Mouse (Mus musculus): ENCODE results near the gene Epb41l1. TPM values are rescaled to one million over a fixed set of nuclear protein-coding genes. Genes with fewer than 3 reads are reported as not detected.

The Epb41l1 gene
- total and polyA plus RNA-seq, 2 experiments from 2014 or later = 10.7 to 259 TPM

DNA sequence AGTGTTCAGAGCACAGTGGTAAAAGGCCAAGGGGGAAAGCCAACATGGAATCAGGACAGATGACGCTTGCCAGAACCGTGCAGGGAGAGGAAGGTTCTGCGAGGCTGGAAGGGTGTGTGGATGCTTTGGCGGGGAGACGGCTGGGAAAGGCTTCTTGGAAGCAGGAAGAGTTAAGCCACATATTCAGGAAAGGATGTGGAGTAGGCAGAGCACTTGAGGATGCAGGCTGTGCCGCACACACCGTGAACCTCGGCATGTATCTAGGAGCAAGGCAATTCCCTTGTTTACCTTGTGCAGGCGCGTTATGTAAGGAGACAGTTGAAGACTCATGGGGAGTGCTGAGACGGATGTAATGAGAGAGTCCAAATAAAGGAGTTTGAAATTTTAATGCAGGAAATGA, 69.5 kb downstream of the Epb41l1 start:
- Histone ChIP-seq H3K27ac (no peak overlapping the region; the same call in 1 of the 2 replicates), H3K27me3 (ENCODE audit: insufficient read depth, low read length) (no peaks in the 10 kb centered on the region), H3K4me3 (ENCODE audit: low read length) (no peak overlapping the region), H3K9me3 (ENCODE audit: low read length) (no peaks in the 10 kb centered on the region), H3K4me2 (ENCODE audit: low read depth, low read length) (no peak overlapping the region), H3K36me3 (ENCODE audit: insufficient read depth, low read length) (peaks cover 2% of the 10 kb centered on the region; the same call in 1 of the 2 replicates), H3K4me1 (ENCODE audit: insufficient read depth, low read length) (peaks cover 5% of the 10 kb centered on the region), H3K9ac (replicated peaks; ENCODE audit: low read length) (no peak overlapping the region)
- ATAC-seq = no peak
- no peak for TF ChIP-seq CTCF (IDR thresholded peaks at IDR 0.05; ENCODE audit: low read depth)
- 64% methylated on average over 11 of the region's 11 CpGs for WGBS
- no peak for DNase-seq (ENCODE audit: low spot score)

DNA sequence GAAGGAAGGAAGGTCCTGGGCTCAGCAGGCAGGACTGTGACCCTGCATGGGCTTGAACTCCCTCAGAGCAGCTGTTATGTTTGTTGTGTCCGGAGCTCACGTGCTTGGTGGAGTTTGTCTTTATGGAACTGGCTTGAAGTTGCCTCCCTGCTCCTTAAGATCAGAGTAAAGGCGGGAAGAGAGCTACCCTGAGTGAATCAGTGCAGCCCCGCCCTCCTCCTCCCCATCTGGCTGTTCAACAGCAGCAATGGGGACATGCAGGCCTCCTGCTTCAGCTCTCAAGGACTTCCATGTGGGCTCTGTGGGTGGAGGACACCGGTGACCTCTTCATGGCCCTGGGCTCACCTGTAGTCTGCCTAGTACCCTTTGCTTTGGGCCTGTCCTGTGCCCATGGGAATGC, 71.1 kb downstream of the Epb41l1 start:
- no peak for DNase-seq (ENCODE audit: low spot score)
- no peaks in the 10 kb centered on the region for H3K9me3 ChIP-seq (ENCODE audit: low read length)

DNA sequence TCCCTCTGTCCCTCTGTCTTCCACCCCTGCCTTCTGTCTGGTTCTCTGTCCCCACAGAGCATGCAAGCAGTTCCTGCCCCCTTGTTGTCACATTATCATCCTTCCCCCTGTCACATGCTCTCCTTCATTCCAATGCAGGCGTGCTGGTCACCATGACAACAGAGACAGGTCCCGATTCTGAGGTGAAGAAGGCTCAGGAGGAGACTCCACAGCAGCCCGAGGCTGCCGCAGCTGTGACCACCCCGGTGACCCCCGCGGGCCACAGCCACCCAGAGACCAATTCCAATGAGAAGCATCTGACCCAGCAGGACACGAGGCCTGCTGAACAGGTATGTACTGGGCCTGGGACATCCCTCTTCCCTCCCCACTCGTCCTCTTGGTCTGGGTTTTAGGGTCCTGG, 73.1 kb downstream of the Epb41l1 start:
- no peak for DNase-seq (ENCODE audit: low spot score)
- Histone ChIP-seq H3K9me3 (ENCODE audit: low read length) (no peaks in the 10 kb centered on the region), H3K27ac (no peak overlapping the region), H3K4me2 (ENCODE audit: low read depth, low read length) (no peak overlapping the region), H3K4me3 (ENCODE audit: low read length) (no peak overlapping the region), H3K27me3 (ENCODE audit: insufficient read depth, low read length) (no peaks in the 10 kb centered on the region), H3K9ac (replicated peaks; ENCODE audit: low read length) (no peak overlapping the region), H3K36me3 (ENCODE audit: insufficient read depth, low read length) (peaks cover 14% of the 10 kb centered on the region; the same call in 1 of the 2 replicates), H3K4me1 (ENCODE audit: insufficient read depth, low read length) (no peaks in the 10 kb centered on the region)
- no peak for ATAC-seq
- TF ChIP-seq CTCF (IDR thresholded peaks at IDR 0.05; ENCODE audit: low read depth) = no peak
- WGBS = 28% methylated on average over 9 of the region's 9 CpGs

More for the DNA sequence above, 71.1 kb downstream of the Epb41l1 start:
- H3K27me3 ChIP-seq (ENCODE audit: insufficient read depth, low read length) = no peaks in the 10 kb centered on the region
- peaks cover 8% of the 10 kb centered on the region; the same call in 1 of the 2 replicates for H3K36me3 ChIP-seq (ENCODE audit: insufficient read depth, low read length)
- no peak overlapping the region for H3K4me3 ChIP-seq (ENCODE audit: low read length)
- H3K4me1 ChIP-seq (ENCODE audit: insufficient read depth, low read length) = peaks cover 5% of the 10 kb centered on the region
- H3K9ac ChIP-seq (replicated peaks; ENCODE audit: low read length) = no peak overlapping the region
- H3K4me2 ChIP-seq (ENCODE audit: low read depth, low read length) = no peak overlapping the region
- TF ChIP-seq CTCF (IDR thresholded peaks at IDR 0.05; ENCODE audit: low read depth) = no peak
- WGBS = 76% methylated on average over 5 of the region's 5 CpGs
- H3K27ac ChIP-seq = no peak overlapping the region
- ATAC-seq = no peak

- Histone ChIP-seq H3K27ac (no peak overlapping the region), H3K4me3 (ENCODE audit: low read length) (no peak overlapping the region), H3K27me3 (ENCODE audit: insufficient read depth, low read length) (no peaks in the 10 kb centered on the region), H3K36me3 (ENCODE audit: insufficient read depth, low read length) (peaks cover 17% of the 10 kb centered on the region), H3K9me3 (ENCODE audit: low read length) (no peaks in the 10 kb centered on the region), H3K4me1 (ENCODE audit: insufficient read depth, low read length) (no peaks in the 10 kb centered on the region), H3K9ac (replicated peaks; ENCODE audit: low read length) (no peak overlapping the region), H3K4me2 (ENCODE audit: low read depth, low read length) (no peak overlapping the region)
- no peak for ATAC-seq
- 74% methylated on average over 9 of the region's 9 CpGs for WGBS
- TF ChIP-seq CTCF (IDR thresholded peaks at IDR 0.05; ENCODE audit: low read depth) = no peak
- no peak for DNase-seq (ENCODE audit: low spot score)
These were observed 73.8 kb downstream of the Epb41l1 start for GRCm38 (mm10) chr2:156494465-156494864.

- H3K4me1 ChIP-seq (ENCODE audit: insufficient read depth, low read length) = no peaks in the 10 kb centered on the region
- no peaks in the 10 kb centered on the region for H3K27me3 ChIP-seq (ENCODE audit: insufficient read depth, low read length)
- H3K4me3 ChIP-seq (ENCODE audit: low read length) = no peak overlapping the region
- WGBS = 79% methylated on average over 12 of the region's 12 CpGs
- ATAC-seq (peak; percentile 46; the same call in 1 of the 2 replicates), DNase-seq (ENCODE audit: low spot score) (no peak)
- H3K9me3 ChIP-seq (ENCODE audit: low read length) = no peaks in the 10 kb centered on the region
- no peak overlapping the region for H3K27ac ChIP-seq
- H3K9ac ChIP-seq (replicated peaks; ENCODE audit: low read length) = no peak overlapping the region
- TF ChIP-seq CTCF (IDR thresholded peaks at IDR 0.05; ENCODE audit: low read depth) = no peak
- no peak overlapping the region for H3K4me2 ChIP-seq (ENCODE audit: low read depth, low read length)
- peaks cover 21% of the 10 kb centered on the region for H3K36me3 ChIP-seq (ENCODE audit: insufficient read depth, low read length)
These were observed 74.2 kb downstream of the Epb41l1 start for GRCm38 (mm10) chr2:156494875-156495274.

GRCm38 (mm10) chr2:156496816-156497566, 76.3 kb downstream of the Epb41l1 start:
- Histone ChIP-seq H3K4me1 (ENCODE audit: insufficient read depth, low read length) (no peaks in the 10 kb centered on the region), H3K4me2 (ENCODE audit: low read depth, low read length) (no peak overlapping the region), H3K27me3 (ENCODE audit: insufficient read depth, low read length) (no peaks in the 10 kb centered on the region), H3K9ac (replicated peaks; ENCODE audit: low read length) (no peak overlapping the region), H3K36me3 (ENCODE audit: insufficient read depth, low read length) (peaks cover 25% of the 10 kb centered on the region), H3K9me3 (ENCODE audit: low read length) (no peaks in the 10 kb centered on the region), H3K27ac (peak overlapping the region; percentile 3; the same call in 1 of the 2 replicates), H3K4me3 (ENCODE audit: low read length) (no peak overlapping the region)
- no peak for TF ChIP-seq CTCF (IDR thresholded peaks at IDR 0.05; ENCODE audit: low read depth)
- ATAC-seq (no peak), DNase-seq (ENCODE audit: low spot score) (no peak)
- 29% methylated on average over 5 of the region's 5 CpGs for WGBS

- Histone ChIP-seq H3K4me3 (ENCODE audit: low read length) (no peak overlapping the region), H3K9me3 (ENCODE audit: low read length) (no peaks in the 10 kb centered on the region), H3K27ac (peak overlapping the region; percentile 3; the same call in 1 of the 2 replicates), H3K4me2 (ENCODE audit: low read depth, low read length) (no peak overlapping the region), H3K9ac (replicated peaks; ENCODE audit: low read length) (no peak overlapping the region), H3K27me3 (ENCODE audit: insufficient read depth, low read length) (no peaks in the 10 kb centered on the region), H3K36me3 (ENCODE audit: insufficient read depth, low read length) (peaks cover 25% of the 10 kb centered on the region), H3K4me1 (ENCODE audit: insufficient read depth, low read length) (no peaks in the 10 kb centered on the region)
- TF ChIP-seq CTCF (IDR thresholded peaks at IDR 0.05; ENCODE audit: low read depth) = peak; percentile 90
- WGBS = 50% methylated on average over 5 of the region's 5 CpGs
- DNase-seq (ENCODE audit: low spot score) = peak; percentile 79
- ATAC-seq = peak; percentile 31; the same call in 1 of the 2 replicates
These were observed 77.2 kb downstream of the Epb41l1 start for GRCm38 (mm10) chr2:156497915-156498314.
